Mouse (Mus musculus): ENCODE data around the gene Tmem19. TPM values are rescaled to one million over a fixed set of nuclear protein-coding genes. Genes with fewer than 3 reads are reported as not detected.

The Tmem19 gene
- polyA plus RNA-seq, 1 experiment from 2014 or later = 30.1 TPM

- ATAC-seq (ENCODE audit: insufficient number of reproducible peaks, insufficient read depth, low FRiP score, low read depth) = peak; percentile 4
- peak overlapping the region; percentile 98 for H3K27ac ChIP-seq (replicated peaks in 1 of 2; ENCODE audit: control insufficient read depth in 1 of 2, insufficient read depth in 1 of 2, low read depth in 2 of 2, low read length in 2 of 2)
- no peaks in the 10 kb centered on the region for H3K27me3 ChIP-seq (ENCODE audit: control insufficient read depth, insufficient read depth, low read length)
- H3K4me2 ChIP-seq (ENCODE audit: low read length) = peak overlapping the region; percentile 64
- peaks cover 2 to 33% of the 10 kb centered on the region in 2 experiments for H3K4me1 ChIP-seq (ENCODE audit: control insufficient read depth in 2 of 2, insufficient read depth in 2 of 2, low read length in 2 of 2)
- H3K4me3 ChIP-seq (ENCODE audit: control insufficient read depth in 1 of 2, insufficient read depth in 1 of 2, low read depth in 1 of 2, low read length in 2 of 2) = peak overlapping the region; percentile 75 to 85
- H3K9ac ChIP-seq (ENCODE audit: low read length) = peak overlapping the region; percentile 86
- WGBS = 2% methylated on average over 15 of the region's 15 CpGs
- 0 out of 2 replicates have a peak, but pooled peaks cover 4% of the 10 kb centered on the region for H3K36me3 ChIP-seq (ENCODE audit: control insufficient read depth, insufficient read depth, low read length)
- no peaks in the 10 kb centered on the region for H3K9me3 ChIP-seq (ENCODE audit: control insufficient read depth, low read length)
Measured at GRCm38 (mm10) chr10:115383644-115384220, 21.4 kb upstream of the Tmem19 start.

GRCm38 (mm10) chr10:115382846-115383643 lies 20.7 kb upstream of the Tmem19 start:
- H3K27ac ChIP-seq (replicated peaks in 1 of 2; ENCODE audit: control insufficient read depth in 1 of 2, insufficient read depth in 1 of 2, low read depth in 2 of 2, low read length in 2 of 2) = peak overlapping the region in 1 of 2 experiments; percentile 98; a peak in 2 of 4 replicates
- no peak for ATAC-seq (ENCODE audit: insufficient number of reproducible peaks, insufficient read depth, low FRiP score, low read depth)
- H3K9me3 ChIP-seq (ENCODE audit: control insufficient read depth, low read length) = no peaks in the 10 kb centered on the region
- peak overlapping the region; percentile 86 for H3K9ac ChIP-seq (ENCODE audit: low read length)
- H3K27me3 ChIP-seq (ENCODE audit: control insufficient read depth, insufficient read depth, low read length) = no peaks in the 10 kb centered on the region
- peak overlapping the region; percentile 64 for H3K4me2 ChIP-seq (ENCODE audit: low read length)
- H3K4me1 ChIP-seq (ENCODE audit: control insufficient read depth in 2 of 2, insufficient read depth in 2 of 2, low read length in 2 of 2) = peaks cover 2 to 30% of the 10 kb centered on the region in 2 experiments
- H3K4me3 ChIP-seq (ENCODE audit: control insufficient read depth in 1 of 2, insufficient read depth in 1 of 2, low read depth in 1 of 2, low read length in 2 of 2) = peak overlapping the region; percentile 75 to 85; a peak in 3 of 4 replicates
- H3K36me3 ChIP-seq (ENCODE audit: control insufficient read depth, insufficient read depth, low read length) = no peaks in the 10 kb centered on the region
- WGBS = 38% methylated on average over 12 of the region's 12 CpGs

GRCm38 (mm10) chr10:115381506-115382084 lies 19.3 kb upstream of the Tmem19 start:
- 41% methylated on average over 2 of the region's 2 CpGs for WGBS
- H3K36me3 ChIP-seq (ENCODE audit: control insufficient read depth, insufficient read depth, low read length) = 0 out of 2 replicates have a peak, but pooled peaks cover 3% of the 10 kb centered on the region
- H3K9me3 ChIP-seq (ENCODE audit: control insufficient read depth, low read length) = no peaks in the 10 kb centered on the region
- H3K27ac ChIP-seq (replicated peaks in 1 of 2; ENCODE audit: control insufficient read depth in 1 of 2, insufficient read depth in 1 of 2, low read depth in 2 of 2, low read length in 2 of 2) = 0 out of 4 replicates have a peak overlapping the region, but pooled peaks of 1 of the 2 experiments have one; percentile 21
- peak overlapping the region; percentile 32 for H3K4me2 ChIP-seq (ENCODE audit: low read length)
- no peak overlapping the region for H3K9ac ChIP-seq (ENCODE audit: low read length)
- no peaks in the 10 kb centered on the region for H3K27me3 ChIP-seq (ENCODE audit: control insufficient read depth, insufficient read depth, low read length)
- H3K4me3 ChIP-seq (ENCODE audit: control insufficient read depth in 1 of 2, insufficient read depth in 1 of 2, low read depth in 1 of 2, low read length in 2 of 2) = no peak overlapping the region
- ATAC-seq (ENCODE audit: insufficient number of reproducible peaks, insufficient read depth, low FRiP score, low read depth) = no peak
- peaks cover 2 to 21% of the 10 kb centered on the region in 2 experiments for H3K4me1 ChIP-seq (ENCODE audit: control insufficient read depth in 2 of 2, insufficient read depth in 2 of 2, low read length in 2 of 2)

- Histone ChIP-seq H3K9ac (ENCODE audit: low read length) (peak overlapping the region; percentile 78), H3K4me1 (ENCODE audit: control insufficient read depth in 2 of 2, insufficient read depth in 2 of 2, low read length in 2 of 2) (peaks cover 3 to 13% of the 10 kb centered on the region in 2 experiments; a peak in 2 of 4 replicates), H3K36me3 (ENCODE audit: control insufficient read depth, insufficient read depth, low read length) (no peaks in the 10 kb centered on the region), H3K4me3 (ENCODE audit: control insufficient read depth in 1 of 2, insufficient read depth in 1 of 2, low read depth in 1 of 2, low read length in 2 of 2) (peak overlapping the region in 1 of 2 experiments; percentile 61; a peak in 2 of 4 replicates), H3K27me3 (ENCODE audit: control insufficient read depth, insufficient read depth, low read length) (no peaks in the 10 kb centered on the region), H3K4me2 (ENCODE audit: low read length) (peak overlapping the region; percentile 91), H3K27ac (replicated peaks in 1 of 2; ENCODE audit: control insufficient read depth in 1 of 2, insufficient read depth in 1 of 2, low read depth in 2 of 2, low read length in 2 of 2) (peak overlapping the region in 1 of 2 experiments; percentile 95; a peak in 2 of 4 replicates), H3K9me3 (ENCODE audit: control insufficient read depth, low read length) (no peaks in the 10 kb centered on the region)
- no peak for ATAC-seq (ENCODE audit: insufficient number of reproducible peaks, insufficient read depth, low FRiP score, low read depth)
- WGBS = 75% methylated on average over 4 of the region's 4 CpGs
Measured at GRCm38 (mm10) chr10:115363151-115363550, 850 bp upstream of the Tmem19 start.

GRCm38 (mm10) chr10:115362623-115362964 lies 293 bp upstream of the Tmem19 start:
- Histone ChIP-seq H3K4me1 (ENCODE audit: control insufficient read depth in 2 of 2, insufficient read depth in 2 of 2, low read length in 2 of 2) (peaks cover 3 to 13% of the 10 kb centered on the region in 2 experiments; a peak in 2 of 4 replicates), H3K27me3 (ENCODE audit: control insufficient read depth, insufficient read depth, low read length) (no peaks in the 10 kb centered on the region), H3K9ac (ENCODE audit: low read length) (peak overlapping the region; percentile 78), H3K4me3 (ENCODE audit: control insufficient read depth in 1 of 2, insufficient read depth in 1 of 2, low read depth in 1 of 2, low read length in 2 of 2) (peak overlapping the region; percentile 61 to 67), H3K4me2 (ENCODE audit: low read length) (peak overlapping the region; percentile 91), H3K9me3 (ENCODE audit: control insufficient read depth, low read length) (no peaks in the 10 kb centered on the region), H3K27ac (replicated peaks in 1 of 2; ENCODE audit: control insufficient read depth in 1 of 2, insufficient read depth in 1 of 2, low read depth in 2 of 2, low read length in 2 of 2) (peak overlapping the region; percentile 95 to 98), H3K36me3 (ENCODE audit: control insufficient read depth, insufficient read depth, low read length) (no peaks in the 10 kb centered on the region)
- ATAC-seq (ENCODE audit: insufficient number of reproducible peaks, insufficient read depth, low FRiP score, low read depth) = no peak
- WGBS = 9% methylated on average over 9 of the region's 9 CpGs

- Histone ChIP-seq H3K4me3 (ENCODE audit: control insufficient read depth in 1 of 2, insufficient read depth in 1 of 2, low read depth in 1 of 2, low read length in 2 of 2) (no peak overlapping the region), H3K4me1 (ENCODE audit: control insufficient read depth in 2 of 2, insufficient read depth in 2 of 2, low read length in 2 of 2) (peaks cover 3 to 6% of the 10 kb centered on the region in 2 experiments; a peak in 2 of 4 replicates), H3K9me3 (ENCODE audit: control insufficient read depth, low read length) (no peaks in the 10 kb centered on the region), H3K27ac (replicated peaks in 1 of 2; ENCODE audit: control insufficient read depth in 1 of 2, insufficient read depth in 1 of 2, low read depth in 2 of 2, low read length in 2 of 2) (no peak overlapping the region), H3K4me2 (ENCODE audit: low read length) (no peak overlapping the region), H3K36me3 (ENCODE audit: control insufficient read depth, insufficient read depth, low read length) (peaks cover 11% of the 10 kb centered on the region; the same call in 1 of the 2 replicates), H3K9ac (ENCODE audit: low read length) (no peak overlapping the region), H3K27me3 (ENCODE audit: control insufficient read depth, insufficient read depth, low read length) (no peaks in the 10 kb centered on the region)
- WGBS = 86% methylated on average over 7 of the region's 7 CpGs
- no peak for ATAC-seq (ENCODE audit: insufficient number of reproducible peaks, insufficient read depth, low FRiP score, low read depth)
Measured at GRCm38 (mm10) chr10:115359066-115359465, 3.2 kb downstream of the Tmem19 start.

- no peak overlapping the region for H3K27ac ChIP-seq (replicated peaks in 1 of 2; ENCODE audit: control insufficient read depth in 1 of 2, insufficient read depth in 1 of 2, low read depth in 2 of 2, low read length in 2 of 2)
- no peak overlapping the region for H3K4me3 ChIP-seq (ENCODE audit: control insufficient read depth in 1 of 2, insufficient read depth in 1 of 2, low read depth in 1 of 2, low read length in 2 of 2)
- peaks cover 3 to 6% of the 10 kb centered on the region in 2 experiments; a peak in 2 of 4 replicates for H3K4me1 ChIP-seq (ENCODE audit: control insufficient read depth in 2 of 2, insufficient read depth in 2 of 2, low read length in 2 of 2)
- H3K36me3 ChIP-seq (ENCODE audit: control insufficient read depth, insufficient read depth, low read length) = peaks cover 11% of the 10 kb centered on the region; the same call in 1 of the 2 replicates
- H3K9me3 ChIP-seq (ENCODE audit: control insufficient read depth, low read length) = no peaks in the 10 kb centered on the region
- no peak for ATAC-seq (ENCODE audit: insufficient number of reproducible peaks, insufficient read depth, low FRiP score, low read depth)
- WGBS = 85% methylated on average over 17 of the region's 17 CpGs
- H3K9ac ChIP-seq (ENCODE audit: low read length) = no peak overlapping the region
- H3K27me3 ChIP-seq (ENCODE audit: control insufficient read depth, insufficient read depth, low read length) = no peaks in the 10 kb centered on the region
- H3K4me2 ChIP-seq (ENCODE audit: low read length) = no peak overlapping the region
Measured at GRCm38 (mm10) chr10:115358216-115358919, 3.9 kb downstream of the Tmem19 start.

Data from heart, embryonic 14.5 days (tissue).